Mouse (Mus musculus): Measurements from ENCODE around the gene Adamts17.

Gene Adamts17

DNA sequence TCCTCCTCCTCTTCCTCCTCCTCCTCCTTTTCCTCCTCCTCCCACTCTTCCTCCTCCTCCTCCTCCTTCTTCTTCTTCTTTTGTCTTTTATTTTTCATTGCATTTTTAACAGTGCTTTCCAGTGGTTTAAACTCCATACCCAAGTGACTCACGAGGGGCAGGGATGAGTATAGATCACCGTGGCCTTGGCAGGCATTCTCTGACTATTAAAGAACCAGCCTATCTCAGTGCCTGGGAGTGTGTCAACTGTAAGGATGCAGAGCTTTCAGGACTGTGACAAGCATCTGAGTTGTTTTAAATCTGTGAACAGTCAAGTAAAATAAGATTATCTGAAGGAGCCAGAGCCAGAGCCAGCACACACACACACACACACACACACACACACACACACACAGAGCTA, 130.7 kb downstream of the Adamts17 start:
- DNase-seq (ENCODE audit: low spot score): no peak

- no peak for DNase-seq (ENCODE audit: low spot score)
These were observed 131.4 kb downstream of the Adamts17 start for GRCm38 (mm10) chr7:66970974-66971373.

DNA sequence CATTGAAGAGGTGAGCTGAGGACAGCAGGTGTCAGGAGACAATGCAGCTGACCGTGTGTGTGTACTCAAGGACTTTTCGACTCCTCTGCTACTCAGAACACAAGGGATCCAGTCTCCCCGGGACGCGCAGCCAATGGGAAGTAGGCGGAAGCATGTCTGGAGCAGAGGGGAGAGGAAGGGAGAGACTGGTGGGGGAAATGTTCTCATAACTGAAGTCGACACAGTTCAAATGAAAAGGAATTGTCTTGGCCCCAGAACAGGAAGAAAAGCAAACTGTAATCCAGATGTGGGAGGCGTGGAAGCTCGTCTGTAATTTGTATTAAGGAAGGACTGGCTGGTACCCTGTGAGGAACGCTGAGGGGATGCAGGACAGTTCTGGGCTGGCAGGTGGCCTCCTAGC, 135.3 kb downstream of the Adamts17 start:
- DNase-seq (ENCODE audit: low spot score): no peak

DNA sequence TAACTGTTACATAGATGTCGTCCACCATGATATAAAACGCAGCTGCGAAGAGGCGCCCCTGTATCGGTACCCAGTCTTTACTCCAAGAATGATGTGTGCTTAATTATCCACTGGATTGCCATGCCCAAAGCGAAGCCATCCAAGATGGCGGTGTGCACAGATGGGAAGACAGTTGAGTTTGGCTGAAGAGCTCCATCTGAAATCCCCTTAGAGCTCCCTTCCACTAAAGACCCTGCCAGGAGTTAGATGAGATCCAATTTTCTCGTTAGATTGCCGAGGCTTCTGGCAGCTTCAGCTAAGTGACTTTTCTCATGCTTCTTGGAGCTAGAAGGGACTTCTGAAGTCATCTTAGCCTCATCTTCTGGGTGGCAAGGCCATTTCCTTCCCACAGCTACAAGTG, 136.8 kb downstream of the Adamts17 start:
- DNase-seq (ENCODE audit: low spot score): no peak

DNA sequence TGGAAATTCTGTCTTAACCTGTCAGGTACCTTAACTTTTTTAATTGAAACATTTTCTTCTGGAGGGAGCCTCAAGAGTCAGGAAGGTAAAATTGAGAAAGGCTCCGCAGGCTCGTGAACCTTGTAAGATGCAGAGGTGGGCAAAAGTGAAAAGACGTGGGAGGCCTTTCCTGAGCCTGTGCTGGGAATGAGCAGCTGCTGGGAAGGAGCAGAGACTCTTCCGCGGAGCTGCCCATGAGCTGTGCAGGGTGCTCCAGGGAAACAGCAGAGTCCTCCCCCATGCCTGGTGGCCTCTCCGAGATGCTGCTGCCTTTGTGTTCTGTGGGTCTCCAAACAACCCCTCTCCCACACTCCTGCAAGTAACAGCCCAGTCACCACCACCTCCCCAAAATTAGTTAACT, 142.1 kb downstream of the Adamts17 start:
- DNase-seq (ENCODE audit: low spot score): no peak

DNA sequence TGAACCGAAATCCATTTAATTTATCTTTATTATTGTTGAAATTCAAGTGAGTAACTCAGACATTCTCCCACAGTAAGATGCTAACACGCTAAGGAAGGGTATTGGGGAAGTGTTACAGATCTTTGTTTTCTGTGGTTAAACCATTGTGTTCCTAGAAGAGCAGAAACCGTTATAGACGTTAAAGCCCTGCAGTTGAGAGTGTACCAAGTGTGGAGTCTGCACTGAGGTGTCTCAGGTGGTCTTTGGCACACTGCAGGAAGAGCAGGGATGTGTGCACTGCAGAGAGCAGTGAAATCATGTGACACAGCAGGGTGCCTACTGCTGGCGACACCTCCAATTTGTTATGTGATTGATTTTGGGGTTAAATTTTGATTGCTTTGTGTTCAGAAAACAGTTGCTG, 142.5 kb downstream of the Adamts17 start:
- DNase-seq (ENCODE audit: low spot score): no peak

DNA sequence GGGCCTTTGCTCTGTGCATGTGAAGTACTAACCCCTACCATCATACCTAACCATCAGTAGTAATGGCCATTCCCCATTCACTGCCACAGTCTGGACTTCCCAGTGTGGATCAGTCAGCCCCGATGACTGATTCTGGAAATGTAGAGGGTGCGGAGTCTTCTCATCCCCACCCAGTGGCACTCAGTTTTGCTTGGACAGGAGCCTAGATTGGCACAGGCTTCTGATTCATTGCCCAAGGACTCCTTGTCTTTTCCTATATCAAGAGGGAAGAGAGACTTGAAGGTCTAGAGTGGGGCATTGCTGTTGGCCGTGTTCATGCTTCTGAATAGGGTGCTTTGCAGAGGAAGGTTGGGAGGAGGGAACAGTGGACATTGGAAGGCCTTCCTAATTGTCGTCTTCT, 148.1 kb downstream of the Adamts17 start:
- DNase-seq (ENCODE audit: low spot score): no peak

DNA sequence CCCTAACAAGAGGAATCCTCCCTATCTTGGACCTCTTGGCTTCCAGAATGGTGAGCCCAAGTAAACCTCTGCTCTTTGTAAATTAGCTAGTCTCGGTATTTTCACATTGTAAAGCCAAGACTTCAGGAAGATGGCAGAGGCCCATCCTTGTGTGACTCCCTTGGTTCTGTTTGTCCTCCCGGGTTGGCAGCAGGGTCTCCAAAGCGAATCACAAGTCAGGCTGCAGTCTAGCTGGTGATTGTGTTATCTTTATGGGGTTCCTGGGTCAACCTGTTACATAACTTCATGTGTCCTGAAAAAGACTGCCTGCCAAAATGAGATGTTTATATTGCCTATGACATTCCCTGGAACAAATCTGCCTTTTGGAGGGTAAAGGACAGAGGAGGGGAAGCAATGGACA, 148.9 kb downstream of the Adamts17 start:
- DNase-seq (ENCODE audit: low spot score): peak; percentile 5

- DNase-seq (ENCODE audit: low spot score): no peak
These were observed 150.0 kb downstream of the Adamts17 start for GRCm38 (mm10) chr7:66989357-66990045.

GRCm38 (mm10) chr7:66998821-66999220, 159.3 kb downstream of the Adamts17 start:
- no peak for DNase-seq (ENCODE audit: low spot score)

DNA sequence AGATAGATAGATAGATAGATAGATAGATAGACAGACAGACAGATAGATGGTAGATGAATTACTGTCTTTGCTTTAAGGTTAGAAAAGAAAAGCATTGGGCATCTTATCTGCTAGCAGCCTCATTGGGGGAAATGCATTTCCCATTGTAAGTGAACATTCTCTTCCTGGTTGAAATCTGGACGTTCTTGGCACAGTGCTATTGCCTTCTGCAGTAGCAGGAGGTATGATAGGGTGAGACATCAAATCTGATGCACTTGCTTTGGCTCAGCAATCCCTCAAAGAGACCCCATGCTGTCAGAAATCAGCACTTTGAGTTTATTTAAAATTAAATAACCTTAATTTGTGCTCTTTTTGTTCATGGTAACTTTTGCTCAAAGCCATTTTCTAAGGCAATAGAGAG, 164.1 kb downstream of the Adamts17 start:
- no peak for DNase-seq (ENCODE audit: low spot score)

- no peak for DNase-seq (ENCODE audit: low spot score)
These were observed 164.7 kb downstream of the Adamts17 start for GRCm38 (mm10) chr7:67004220-67004619.

DNA sequence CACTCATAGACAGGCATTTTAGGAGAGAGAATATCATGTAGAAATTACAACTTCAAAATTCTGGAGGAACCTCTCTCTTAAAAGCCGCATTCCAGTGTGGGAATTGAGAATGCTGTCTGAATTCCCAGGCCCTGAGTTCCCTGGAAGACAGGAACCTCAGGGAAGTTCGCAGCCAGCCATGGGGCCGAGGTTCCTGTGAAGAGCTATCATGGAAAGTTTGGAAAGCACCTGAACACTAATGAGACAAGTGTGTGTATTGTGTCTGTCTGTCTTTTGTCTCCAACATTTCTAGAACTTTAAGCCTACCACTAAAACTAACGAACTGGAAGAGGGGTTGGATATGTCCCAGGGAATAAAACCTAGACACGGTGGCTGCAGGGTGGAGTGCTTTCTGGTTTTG, 170.3 kb downstream of the Adamts17 start:
- DNase-seq (ENCODE audit: low spot score): no peak

- DNase-seq (ENCODE audit: low spot score): no peak
These were observed 172.6 kb downstream of the Adamts17 start for GRCm38 (mm10) chr7:67012011-67012751.

DNA sequence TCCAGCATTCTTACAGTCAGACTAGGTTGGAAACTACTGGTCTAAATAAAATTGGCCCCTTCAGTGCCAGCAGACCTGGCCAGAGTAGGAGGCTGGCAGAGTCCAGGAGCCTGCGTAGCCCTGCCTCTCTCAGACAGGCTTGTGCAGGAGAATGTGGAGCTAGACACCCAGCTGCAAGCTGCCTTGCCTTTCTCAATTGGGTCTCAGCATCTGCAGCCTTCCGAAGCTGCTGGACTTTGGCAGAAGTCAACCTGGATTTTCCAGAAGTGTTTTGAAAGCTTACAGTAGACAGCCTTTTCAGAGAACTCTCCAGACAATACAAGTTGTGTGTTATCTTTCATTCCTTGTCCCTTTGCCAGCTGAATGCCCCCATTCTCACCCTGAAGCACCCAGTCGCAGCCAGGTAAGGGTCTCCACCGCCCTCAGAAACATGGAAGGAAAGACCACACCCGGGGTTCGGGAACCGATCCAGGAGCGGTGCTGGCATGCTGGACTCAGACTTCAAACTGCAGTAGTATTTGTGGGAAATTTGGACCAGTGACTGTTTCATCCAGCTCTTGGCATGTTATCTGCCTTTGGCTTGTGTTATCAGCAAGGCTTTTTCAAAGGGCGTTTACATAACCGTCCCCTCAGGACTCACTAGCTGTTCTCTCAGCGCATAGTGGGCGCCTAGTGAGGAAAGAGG, 173.8 kb downstream of the Adamts17 start:
- DNase-seq (ENCODE audit: low spot score): no peak

DNA sequence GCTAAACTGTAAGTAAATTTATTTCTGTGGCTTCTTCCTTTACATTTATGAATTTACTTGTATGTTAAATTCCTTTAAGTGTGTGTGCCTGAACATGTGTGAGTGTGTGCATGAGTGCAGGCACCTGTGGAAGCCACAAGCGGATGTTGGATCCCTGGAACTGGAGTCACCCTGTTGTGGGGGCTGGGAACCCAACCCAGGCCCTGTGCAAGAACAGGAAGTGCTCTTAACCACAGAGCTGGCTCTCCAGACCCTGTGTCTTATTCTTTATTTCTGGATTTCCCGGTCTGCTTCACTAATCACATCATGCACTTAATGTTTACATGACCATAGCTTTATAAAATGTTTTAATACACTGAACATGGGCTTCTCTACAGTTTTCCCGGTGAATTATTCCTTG, 180.4 kb downstream of the Adamts17 start:
- no peak for DNase-seq (ENCODE audit: low spot score)

DNA sequence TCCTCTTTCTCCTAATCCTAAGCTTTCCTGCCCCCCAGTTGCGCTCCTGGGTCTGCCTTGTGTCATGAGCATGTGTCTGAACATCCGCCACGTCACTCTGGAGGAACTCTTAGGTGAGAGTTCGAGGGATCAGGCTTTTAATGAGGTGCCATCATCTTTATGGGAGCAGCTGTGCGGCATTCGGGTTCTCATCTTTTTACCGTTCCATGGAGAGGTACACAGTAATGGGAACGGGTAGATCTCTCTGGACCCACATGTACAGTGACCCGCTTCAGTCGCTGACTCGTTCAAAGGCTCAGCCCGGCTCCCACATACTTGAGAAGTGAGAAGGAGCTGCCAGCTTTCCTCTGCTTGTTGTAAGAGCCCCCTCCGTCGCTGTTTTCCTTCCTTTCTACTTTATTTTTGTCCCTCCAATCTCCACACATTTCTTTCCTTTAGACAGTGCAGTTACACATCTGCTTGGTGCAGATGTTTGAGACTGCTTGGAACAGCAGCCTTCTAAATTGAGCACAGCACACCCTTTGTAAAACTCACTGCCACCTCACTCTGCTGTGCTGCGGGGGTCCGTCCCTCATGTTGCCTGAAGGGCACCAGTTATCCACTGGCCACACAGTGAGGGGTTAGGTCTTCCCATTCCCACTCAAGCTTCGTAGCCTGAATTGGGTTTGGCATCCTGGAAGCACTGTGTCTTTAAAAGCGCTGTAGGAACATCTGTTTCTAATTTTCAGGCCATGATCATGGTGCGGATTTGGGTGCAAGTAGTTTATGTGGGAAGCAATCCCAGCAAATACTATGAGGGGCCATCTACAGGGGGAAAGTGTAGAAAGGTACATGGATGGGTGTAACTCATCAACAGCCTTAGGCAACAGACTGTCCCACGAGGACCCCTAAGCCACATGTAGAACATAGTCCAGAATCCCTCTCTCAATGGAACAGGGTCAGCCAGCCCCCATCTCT, 186.9 kb downstream of the Adamts17 start:
- DNase-seq (ENCODE audit: low spot score): peak; percentile 10

DNA sequence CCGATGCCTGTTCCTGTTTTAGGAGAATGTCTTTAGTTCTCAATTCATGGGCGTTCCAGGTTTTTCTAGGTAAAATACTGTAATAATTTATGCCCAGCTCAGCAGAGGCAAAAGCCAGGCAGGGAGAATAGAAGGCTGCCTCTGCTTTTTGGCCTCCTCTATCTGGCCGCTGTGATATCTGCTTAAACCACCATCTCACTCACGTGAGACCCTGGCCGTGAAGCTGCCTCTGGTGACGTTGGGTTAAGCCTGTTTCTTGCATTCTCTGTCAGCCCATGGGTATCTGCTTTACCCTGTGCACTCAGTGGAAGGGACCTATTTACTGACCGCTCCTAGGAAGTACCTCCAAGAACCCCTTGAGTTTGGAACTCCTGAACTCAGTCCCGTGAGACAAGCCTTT, 187.7 kb downstream of the Adamts17 start:
- no peak for DNase-seq (ENCODE audit: low spot score)

- DNase-seq (ENCODE audit: low spot score): no peak
These were observed 188.2 kb downstream of the Adamts17 start for GRCm38 (mm10) chr7:67027696-67028095.

- DNase-seq (ENCODE audit: low spot score): no peak
These were observed 189.4 kb downstream of the Adamts17 start for GRCm38 (mm10) chr7:67028902-67029301.

- no peak for DNase-seq (ENCODE audit: low spot score)
These were observed 189.9 kb downstream of the Adamts17 start for GRCm38 (mm10) chr7:67029481-67029880.

GRCm38 (mm10) chr7:67031284-67031683, 191.7 kb downstream of the Adamts17 start:
- DNase-seq (ENCODE audit: low spot score): no peak

All from adipocyte (in vitro differentiated cells).